Mouse (Mus musculus): ENCODE data around the gene Phf6. TPM values are rescaled to one million over a fixed set of nuclear protein-coding genes. Genes with fewer than 3 reads are reported as not detected.
"Not testable (repeated sequence)": the region's sequence is repeated elsewhere in the genome, so short reads cannot be mapped to it uniquely, and the experiment has no call there.

Phf6 gene
- 22.4 and 26.0 TPM in 2 replicates for total RNA-seq (2015)
- total RNA-seq (2017), result 20.5 and 23.9 TPM in 2 replicates

GRCm38 (mm10) chrX:52911587-52912371 lies at the start of gene Phf6:
TSS of gene Phf6 (plus strand) at chrX:52912266.
- peak; percentile 99 for ATAC-seq (ENCODE audit: poor library complexity, severe bottlenecking)

GRCm38 (mm10) chrX:52864126-52864525 lies 47.9 kb upstream of the Phf6 start:
- no peak for ATAC-seq (ENCODE audit: poor library complexity, severe bottlenecking)

- not testable (repeated sequence) for ATAC-seq (ENCODE audit: poor library complexity, severe bottlenecking)
Measured at GRCm38 (mm10) chrX:52898486-52898885, 13.6 kb upstream of the Phf6 start.

GRCm38 (mm10) chrX:52912372-52912728 lies 284 bp downstream of the Phf6 start:
- ATAC-seq (ENCODE audit: poor library complexity, severe bottlenecking), result no peak

- no peak for ATAC-seq (ENCODE audit: poor library complexity, severe bottlenecking)
Measured at GRCm38 (mm10) chrX:52912826-52913701, 998 bp downstream of the Phf6 start.

GRCm38 (mm10) chrX:52913856-52914255 lies 1.8 kb downstream of the Phf6 start:
- ATAC-seq (ENCODE audit: poor library complexity, severe bottlenecking), result no peak

- ATAC-seq (ENCODE audit: poor library complexity, severe bottlenecking), result no peak
Measured at GRCm38 (mm10) chrX:52914705-52915104, 2.6 kb downstream of the Phf6 start.

GRCm38 (mm10) chrX:52916516-52916915 lies 4.5 kb downstream of the Phf6 start:
- ATAC-seq (ENCODE audit: poor library complexity, severe bottlenecking), result no peak

GRCm38 (mm10) chrX:52926726-52927125 lies 14.7 kb downstream of the Phf6 start:
- no peak for ATAC-seq (ENCODE audit: poor library complexity, severe bottlenecking)

GRCm38 (mm10) chrX:52928883-52929282 lies 16.8 kb downstream of the Phf6 start:
- peak; percentile 56; the same call in 1 of the 2 replicates for ATAC-seq (ENCODE audit: poor library complexity, severe bottlenecking)

GRCm38 (mm10) chrX:52929779-52930178 lies 17.7 kb downstream of the Phf6 start:
- ATAC-seq (ENCODE audit: poor library complexity, severe bottlenecking), result no peak

GRCm38 (mm10) chrX:52930191-52930590 lies 18.1 kb downstream of the Phf6 start:
- no peak for ATAC-seq (ENCODE audit: poor library complexity, severe bottlenecking)

- no peak for ATAC-seq (ENCODE audit: poor library complexity, severe bottlenecking)
Measured at GRCm38 (mm10) chrX:52932161-52932560, 20.1 kb downstream of the Phf6 start.

GRCm38 (mm10) chrX:52934496-52934895 lies 22.4 kb downstream of the Phf6 start:
- peak; percentile 56; the same call in 1 of the 2 replicates for ATAC-seq (ENCODE audit: poor library complexity, severe bottlenecking)

GRCm38 (mm10) chrX:52945509-52945908 lies 33.4 kb downstream of the Phf6 start:
- ATAC-seq (ENCODE audit: poor library complexity, severe bottlenecking), result no peak

GRCm38 (mm10) chrX:52949713-52950112 lies 37.6 kb downstream of the Phf6 start:
- peak; percentile 70 for ATAC-seq (ENCODE audit: poor library complexity, severe bottlenecking)

- no peak for ATAC-seq (ENCODE audit: poor library complexity, severe bottlenecking)
Measured at GRCm38 (mm10) chrX:52956942-52957341, 44.9 kb downstream of the Phf6 start.

GRCm38 (mm10) chrX:52961559-52962110 lies 49.6 kb downstream of the Phf6 start:
- ATAC-seq (ENCODE audit: poor library complexity, severe bottlenecking), result no peak

GRCm38 (mm10) chrX:52965149-52965548 lies 53.1 kb downstream of the Phf6 start:
- ATAC-seq (ENCODE audit: poor library complexity, severe bottlenecking), result no peak

- ATAC-seq (ENCODE audit: poor library complexity, severe bottlenecking), result peak; percentile 54
Measured at GRCm38 (mm10) chrX:52971211-52972006, 59.3 kb downstream of the Phf6 start.

GRCm38 (mm10) chrX:52972129-52972528 lies 60.1 kb downstream of the Phf6 start:
- no peak for ATAC-seq (ENCODE audit: poor library complexity, severe bottlenecking)

All from megakaryocyte, adult 5-6 weeks (primary cell).